Mouse (Mus musculus): ENCODE data around the gene Cntln.

The Cntln gene

GRCm38 (mm10) chr4:84884111-84884538 is at the start of gene Cntln:
Gene Cntln (plus strand): TSS chr4:84884309.
- DNase-seq (ENCODE audit: low spot score): peak; percentile 59

DNA sequence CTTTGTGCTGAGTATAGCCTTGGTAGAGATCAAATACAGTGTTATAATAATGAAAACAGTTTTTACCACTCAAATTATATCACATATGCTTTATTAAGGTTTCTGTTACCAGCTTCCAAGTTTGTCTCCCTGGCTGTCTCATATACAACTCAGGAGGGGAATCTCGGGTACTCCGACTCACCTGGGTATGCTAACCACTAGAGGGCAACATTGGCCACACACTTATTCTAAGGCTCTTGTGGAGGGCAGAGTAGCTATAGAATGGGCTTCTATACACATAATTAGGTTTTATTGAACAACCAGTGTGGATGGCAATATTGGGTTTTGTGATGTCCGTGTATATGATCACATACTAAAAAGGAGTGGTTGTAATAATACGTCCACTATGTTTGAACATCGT is 47.1 kb upstream of the Cntln start:
- DNase-seq (ENCODE audit: low spot score): no peak

GRCm38 (mm10) chr4:84838545-84838944 is 45.6 kb upstream of the Cntln start:
- DNase-seq (ENCODE audit: low spot score): no peak

DNA sequence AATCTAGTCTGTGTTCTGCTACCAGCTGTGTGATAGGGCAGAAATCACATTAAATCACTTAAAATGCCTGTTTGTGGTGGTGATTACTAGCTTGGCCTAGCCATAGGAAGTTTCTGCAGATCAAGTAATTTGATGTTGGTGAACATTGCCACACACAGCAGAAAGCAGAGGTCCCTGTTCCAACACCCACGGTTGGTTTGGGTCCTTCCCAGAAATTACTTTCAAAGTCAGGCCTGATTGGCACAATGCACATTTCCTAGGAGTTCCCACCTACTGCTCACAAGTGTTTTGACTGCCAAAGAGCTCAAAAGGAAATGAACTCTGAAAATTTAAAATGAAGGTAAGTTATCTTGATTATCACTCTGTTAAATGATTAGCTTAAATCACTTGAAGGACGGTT is 44.6 kb upstream of the Cntln start:
- no peak for DNase-seq (ENCODE audit: low spot score)

- DNase-seq (ENCODE audit: low spot score): no peak
These were observed 26.5 kb upstream of the Cntln start for GRCm38 (mm10) chr4:84857588-84857987.

DNA sequence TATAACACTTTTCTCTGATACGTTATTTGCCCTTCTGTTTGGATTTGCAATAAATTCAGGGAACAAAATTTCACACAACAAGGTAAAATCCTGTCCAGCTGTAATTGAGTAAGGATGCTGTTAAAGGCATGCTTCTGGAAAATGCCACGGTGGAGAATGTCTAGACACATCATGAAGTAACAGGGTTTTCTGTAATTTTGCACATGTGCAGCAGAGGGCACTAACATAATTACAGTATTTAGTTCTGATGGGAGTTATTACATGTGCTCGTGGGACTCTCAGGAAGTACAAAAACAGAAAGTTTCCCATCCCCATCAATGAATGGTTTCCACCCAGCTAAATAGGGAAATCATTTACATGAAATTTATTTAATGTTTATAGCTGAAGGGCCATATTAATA is 7.8 kb upstream of the Cntln start:
- DNase-seq (ENCODE audit: low spot score): no peak

DNA sequence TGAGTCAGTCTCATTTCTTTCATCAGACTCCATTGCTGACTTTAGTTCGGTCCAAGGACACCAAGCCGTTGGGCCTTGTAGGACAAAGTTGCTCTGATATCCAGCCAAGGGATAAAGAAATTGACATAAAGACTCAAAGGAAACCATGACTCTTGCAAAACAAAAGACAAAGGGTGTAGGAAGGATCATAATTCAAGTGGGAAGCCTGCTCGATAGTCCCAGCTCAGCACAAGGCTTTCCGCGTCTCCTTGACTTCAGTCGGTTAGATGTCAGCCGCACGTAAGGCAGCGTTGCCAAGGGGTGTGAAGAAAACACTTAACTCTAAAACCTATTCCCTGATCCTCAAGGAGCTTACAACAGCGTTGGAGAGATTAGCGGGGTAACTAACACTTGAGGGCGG is 463 bp upstream of the Cntln start:
- no peak for DNase-seq (ENCODE audit: low spot score)

DNA sequence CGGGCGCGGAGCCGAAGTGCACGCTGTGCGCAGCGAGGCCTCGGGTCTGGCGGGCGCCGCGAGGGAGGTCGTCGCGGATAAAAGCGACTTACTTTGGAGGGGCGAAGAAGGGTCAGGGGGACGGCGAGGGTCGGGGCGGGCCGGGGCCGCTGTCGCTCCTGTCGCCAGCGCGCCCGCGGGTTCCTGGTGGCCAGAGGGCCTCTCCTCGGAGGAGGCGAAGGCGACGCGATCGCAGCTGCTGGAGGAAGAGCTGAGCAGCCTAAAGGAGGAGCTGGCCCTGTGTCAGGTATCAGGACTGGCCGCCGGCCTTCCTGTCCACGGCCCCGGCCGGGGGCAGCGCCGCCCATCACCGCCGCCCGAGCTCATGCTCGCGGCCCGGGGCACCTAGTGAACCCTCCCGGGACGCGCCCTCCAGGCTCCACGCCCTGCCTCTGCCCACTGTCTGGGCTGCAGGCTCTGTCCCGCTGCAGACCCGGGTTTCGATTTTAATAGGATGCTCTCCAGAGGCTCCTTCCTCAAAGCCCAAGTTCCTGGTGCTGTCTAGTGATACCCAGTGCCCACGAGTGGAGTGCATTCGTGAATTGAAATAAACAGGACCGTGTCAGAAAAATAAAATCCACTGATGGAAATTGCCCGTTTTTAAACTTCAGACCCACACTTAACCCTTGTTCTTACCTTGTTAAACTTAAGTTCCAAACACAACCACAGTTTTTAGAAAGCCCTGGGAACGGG is 596 bp downstream of the Cntln start:
- DNase-seq (ENCODE audit: low spot score): peak; percentile 5

GRCm38 (mm10) chr4:84885271-84885540 is 1.1 kb downstream of the Cntln start:
- no peak for DNase-seq (ENCODE audit: low spot score)

- DNase-seq (ENCODE audit: low spot score): no peak
These were observed 34.3 kb downstream of the Cntln start for GRCm38 (mm10) chr4:84918393-84918792.

- no peak for DNase-seq (ENCODE audit: low spot score)
These were observed 50.3 kb downstream of the Cntln start for GRCm38 (mm10) chr4:84934342-84934929.

- no peak for DNase-seq (ENCODE audit: low spot score)
These were observed 58.0 kb downstream of the Cntln start for GRCm38 (mm10) chr4:84942059-84942458.

GRCm38 (mm10) chr4:84942651-84943050 is 58.5 kb downstream of the Cntln start:
- DNase-seq (ENCODE audit: low spot score): no peak

DNA sequence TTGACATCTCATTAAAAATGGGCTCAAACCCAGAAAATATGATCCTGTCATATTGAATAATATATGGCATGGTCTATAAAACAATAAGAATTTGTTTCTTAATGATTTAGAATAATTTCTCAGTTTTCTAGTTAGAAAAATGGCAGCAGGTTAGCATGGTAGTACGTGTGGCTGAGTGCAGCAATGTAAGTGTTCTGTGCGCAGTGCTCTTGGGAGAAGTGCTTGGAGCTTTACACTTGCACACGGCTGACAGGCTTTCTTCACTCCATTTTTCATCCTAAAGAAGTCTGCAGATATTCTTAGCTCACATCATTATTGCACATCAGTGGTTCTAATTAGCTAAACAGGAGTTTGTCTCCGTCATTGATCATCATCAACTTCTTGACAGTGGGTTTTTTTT is 60.0 kb downstream of the Cntln start:
- no peak for DNase-seq (ENCODE audit: low spot score)

GRCm38 (mm10) chr4:84946450-84946849 is 62.3 kb downstream of the Cntln start:
- DNase-seq (ENCODE audit: low spot score): peak; percentile 31

DNA sequence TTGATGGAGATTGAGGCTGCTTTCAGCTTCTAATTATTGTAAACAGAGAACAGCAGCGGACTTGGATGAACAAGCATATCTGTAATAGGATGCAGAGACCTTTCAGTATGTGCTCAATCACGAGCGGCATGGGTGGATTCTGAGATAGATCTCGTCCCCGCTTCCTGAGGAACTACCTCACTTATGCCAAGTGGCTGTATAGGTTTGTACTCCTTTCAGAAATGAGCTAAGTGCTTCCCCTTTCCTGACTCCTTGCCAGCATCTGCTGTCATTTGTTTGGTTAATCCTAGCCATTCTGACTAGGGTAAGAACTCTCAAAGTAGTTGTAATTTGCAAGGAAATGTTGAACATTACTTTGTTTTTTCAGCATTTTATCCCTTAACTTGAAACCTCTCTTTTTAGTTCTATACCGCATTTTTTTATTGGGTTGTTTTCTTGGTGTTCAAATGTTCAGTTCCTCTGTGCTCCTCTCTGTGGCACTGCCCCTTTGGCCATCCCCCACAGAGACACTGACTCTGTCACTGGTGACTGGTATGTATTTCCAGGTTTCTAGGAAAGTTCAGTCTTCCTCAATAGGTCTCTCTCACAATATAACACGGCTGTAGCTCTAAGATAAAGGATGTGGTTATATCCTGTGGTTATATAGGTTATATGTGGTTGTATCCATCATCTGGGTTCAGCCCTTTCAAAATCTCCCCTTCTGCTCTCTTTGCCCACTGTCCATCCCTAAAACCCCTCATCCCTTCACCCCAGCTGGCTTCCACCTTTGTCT is 93.0 kb downstream of the Cntln start:
- no peak for DNase-seq (ENCODE audit: low spot score)

- no peak for DNase-seq (ENCODE audit: low spot score)
These were observed 111.6 kb downstream of the Cntln start for GRCm38 (mm10) chr4:84995520-84996348.

GRCm38 (mm10) chr4:85005581-85005980 is 121.5 kb downstream of the Cntln start:
- peak; percentile 19 for DNase-seq (ENCODE audit: low spot score)

DNA sequence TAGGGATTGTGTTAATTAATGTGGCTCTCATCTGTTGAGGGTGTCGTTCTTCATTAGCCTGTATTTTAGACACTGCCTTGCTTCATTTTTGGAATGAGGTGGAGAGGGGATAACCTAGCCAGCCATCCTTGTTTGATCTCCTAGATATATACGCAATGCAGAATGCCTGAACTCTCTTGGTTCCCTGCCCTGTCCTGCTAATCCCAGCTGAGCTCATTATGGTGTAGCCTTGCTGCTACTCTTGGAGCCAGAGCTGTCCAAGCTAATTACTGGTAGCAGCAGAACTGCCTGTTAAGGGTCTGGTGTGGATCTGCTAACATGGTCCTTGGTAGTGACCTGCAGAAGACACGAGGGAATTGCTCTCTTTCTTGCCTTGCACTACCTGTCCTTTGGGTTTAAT is 122.7 kb downstream of the Cntln start:
- DNase-seq (ENCODE audit: low spot score): no peak

GRCm38 (mm10) chr4:85010846-85011245 is 126.7 kb downstream of the Cntln start:
- no peak for DNase-seq (ENCODE audit: low spot score)

DNA sequence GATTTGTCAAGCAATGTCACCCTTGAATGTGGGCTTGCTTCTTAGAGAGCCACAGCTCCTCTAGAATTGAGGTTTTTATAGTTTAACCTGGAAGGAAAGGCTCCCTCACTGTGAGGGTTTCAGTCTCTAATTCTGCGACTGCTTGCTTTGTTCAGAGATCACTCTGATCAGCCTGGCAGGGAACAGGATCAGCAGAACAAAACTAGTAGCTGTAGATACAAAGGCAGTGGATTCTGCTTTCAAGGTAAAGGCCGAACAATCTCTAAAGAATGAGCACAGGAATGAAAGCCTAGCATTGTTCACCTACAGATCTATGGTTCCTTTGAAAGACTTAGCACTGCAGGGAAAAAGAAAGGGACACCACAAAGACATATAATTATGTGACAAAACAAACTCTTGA is 161.6 kb downstream of the Cntln start:
- no peak for DNase-seq (ENCODE audit: low spot score)

DNA sequence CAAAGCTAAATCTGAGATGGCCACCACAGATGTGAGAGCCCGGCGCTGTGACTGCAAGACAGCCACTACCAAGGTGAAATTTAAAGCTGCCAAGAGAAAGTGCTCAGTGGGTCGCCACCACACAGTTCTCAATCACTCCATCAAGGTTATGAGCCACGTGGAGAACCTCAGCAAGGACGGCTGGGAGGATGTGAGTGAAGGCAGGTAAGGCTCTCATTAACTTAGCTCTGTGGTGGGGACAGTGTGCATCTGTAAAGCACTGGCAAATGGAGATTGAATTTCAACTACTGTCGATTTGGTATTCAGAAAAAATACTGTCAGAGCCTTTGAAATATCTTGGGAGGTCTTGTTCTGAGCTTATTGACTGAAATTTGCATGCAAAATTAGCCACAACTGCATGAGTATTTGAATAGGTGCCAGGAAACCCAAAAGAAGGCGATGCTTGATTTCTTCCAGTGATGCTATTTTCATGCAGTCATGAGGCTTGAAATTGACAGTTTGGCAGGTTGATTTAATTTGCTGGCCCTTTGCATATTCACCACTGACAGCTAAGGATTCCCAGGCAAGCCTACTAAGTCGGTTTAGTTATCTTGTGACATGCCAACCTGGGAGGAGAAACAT is 165.9 kb downstream of the Cntln start:
- no peak for DNase-seq (ENCODE audit: low spot score)
